Mouse (Mus musculus): ENCODE data around the gene Sgms2. TPM values are rescaled to one million over a fixed set of nuclear protein-coding genes. Genes with fewer than 3 reads are reported as not detected.

Gene Sgms2
- total RNA-seq, 2 experiments from 2014 or later: 1.4 to 3.1 TPM

DNA sequence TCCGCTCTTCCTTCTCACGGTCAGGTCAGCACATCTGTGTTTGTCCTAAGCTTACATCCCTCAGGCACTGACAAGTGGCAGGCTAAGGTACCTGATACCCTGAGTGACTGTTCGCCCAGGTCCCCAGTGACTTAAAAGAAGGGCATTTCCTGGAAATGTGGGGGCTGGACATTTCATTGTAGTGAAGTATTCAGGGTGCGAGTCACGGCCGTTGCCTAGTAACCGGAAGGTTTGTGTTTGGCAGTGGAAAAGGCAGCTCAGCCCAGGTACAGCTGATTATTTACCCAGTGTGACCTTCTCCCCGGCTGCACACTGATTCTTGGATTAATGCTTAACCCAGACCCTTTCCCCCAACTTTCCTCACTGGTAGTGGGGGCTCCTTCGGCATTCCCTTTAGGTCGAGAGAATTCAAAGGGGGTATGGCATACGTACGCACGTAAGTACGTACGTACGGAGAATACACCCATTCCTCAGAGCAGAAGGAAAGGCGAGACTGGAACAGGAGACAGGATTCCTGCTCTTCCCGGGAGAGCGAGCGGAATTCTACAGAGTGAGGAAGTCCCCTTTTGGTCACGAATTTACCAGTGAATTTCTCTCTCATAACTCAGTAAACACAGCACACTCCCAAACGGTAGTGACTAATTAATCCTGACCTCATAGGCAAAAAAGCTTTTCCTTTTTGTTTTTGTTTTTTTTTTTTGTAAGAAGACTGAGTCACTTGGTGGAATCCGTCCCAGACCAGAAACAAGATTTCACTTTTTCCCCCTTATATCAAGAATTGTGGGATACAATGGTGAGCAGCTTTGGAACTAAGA is 126.4 kb downstream of the Sgms2 start:
- peak overlapping the region; percentile 15; the same call in 1 of the 2 replicates for H3K4me3 ChIP-seq
- no peak for TF ChIP-seq CTCF (conservative IDR thresholded peaks at IDR 0.05)
- peak overlapping the region; percentile 48; the same call in 1 of the 2 replicates for H3K27ac ChIP-seq
- DNase-seq (ENCODE audit: low spot score in 2 of 2): no peak

DNA sequence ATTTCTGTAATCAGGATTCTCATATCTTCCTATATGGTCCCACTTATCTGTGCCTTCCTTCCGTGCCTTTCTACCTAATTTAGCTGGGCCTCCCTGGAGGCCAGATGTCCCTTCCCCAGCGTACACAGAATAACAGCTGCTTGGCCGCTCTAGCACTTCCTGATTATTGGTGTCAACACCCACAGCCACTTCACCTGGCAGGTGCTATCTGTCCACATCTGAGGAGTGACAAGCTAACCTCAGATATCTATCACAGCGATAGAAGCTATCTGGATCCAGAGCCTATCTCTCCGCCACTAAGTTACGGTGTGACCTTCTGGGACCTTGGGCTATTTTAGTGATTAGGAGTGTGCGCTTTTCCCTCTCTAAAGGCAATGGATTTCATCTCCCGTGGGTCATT is 127.0 kb downstream of the Sgms2 start:
- H3K27ac ChIP-seq: peak overlapping the region; percentile 48; the same call in 1 of the 2 replicates
- DNase-seq (ENCODE audit: low spot score in 2 of 2): no peak
- TF ChIP-seq CTCF (conservative IDR thresholded peaks at IDR 0.05): no peak
- H3K4me3 ChIP-seq: no peak overlapping the region

DNA sequence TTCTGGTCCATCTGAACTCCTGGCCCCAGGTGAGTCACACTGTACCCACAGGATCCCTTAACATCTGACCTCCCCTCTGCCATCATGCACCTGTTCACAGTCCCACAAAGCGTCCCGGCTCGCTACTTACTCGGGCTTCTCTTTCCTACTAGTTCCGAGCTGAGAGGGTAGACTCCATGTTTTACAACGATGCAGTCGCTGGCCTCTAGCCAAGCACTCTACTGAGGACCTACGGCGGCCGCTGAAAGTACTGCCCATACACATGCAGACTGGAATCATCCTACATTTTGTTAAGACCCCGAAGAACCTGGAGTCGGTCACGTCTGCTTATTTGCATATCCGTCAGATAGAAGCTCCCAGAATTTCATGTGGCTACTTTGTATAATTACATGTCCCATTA is 127.6 kb downstream of the Sgms2 start:
- H3K4me3 ChIP-seq: no peak overlapping the region
- TF ChIP-seq CTCF (conservative IDR thresholded peaks at IDR 0.05): no peak
- no peak for DNase-seq (ENCODE audit: low spot score in 2 of 2)
- H3K27ac ChIP-seq: no peak overlapping the region

DNA sequence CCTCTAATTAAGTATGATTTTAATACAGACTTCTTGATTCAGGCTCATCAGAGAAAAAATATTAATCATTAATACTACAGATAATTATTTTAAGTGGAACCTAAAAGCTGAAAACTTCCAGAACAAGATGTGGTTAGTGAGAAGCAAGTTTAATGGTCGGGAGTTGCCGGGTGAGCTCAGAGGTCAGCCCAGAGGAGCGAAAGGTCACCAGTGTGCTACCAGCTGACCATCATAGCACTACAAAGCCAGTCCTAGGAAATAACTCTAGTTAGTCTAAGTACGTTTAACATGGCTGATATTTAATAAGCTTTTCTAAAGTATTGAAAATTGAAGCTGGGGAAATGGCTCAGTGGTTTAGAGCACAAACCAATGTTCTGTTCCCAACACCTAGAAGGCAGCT is 129.3 kb downstream of the Sgms2 start:
- no peak for TF ChIP-seq CTCF (conservative IDR thresholded peaks at IDR 0.05)
- Histone ChIP-seq H3K4me3 (no peak overlapping the region), H3K27ac (no peak overlapping the region)
- no peak for DNase-seq (ENCODE audit: low spot score in 2 of 2)

DNA sequence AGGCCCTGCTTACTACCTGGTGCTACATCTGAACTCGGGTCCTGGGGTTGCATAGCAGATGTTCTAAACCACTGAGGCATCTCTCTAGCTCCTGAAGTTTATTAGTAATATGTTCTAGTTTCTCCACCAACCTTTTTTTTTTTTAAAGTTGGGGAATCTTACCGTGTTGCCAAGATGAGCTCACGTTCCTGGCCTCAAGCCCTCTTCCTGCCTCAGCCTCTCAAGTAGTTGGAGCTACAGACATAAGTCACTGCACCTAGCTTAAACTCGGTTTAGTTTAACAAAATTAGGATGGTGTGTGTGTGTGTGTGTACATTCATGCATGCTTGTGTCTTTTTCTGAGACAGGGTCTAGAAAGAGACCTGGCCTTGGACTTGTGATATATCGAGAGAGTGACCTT is 132.2 kb downstream of the Sgms2 start:
- no peak for DNase-seq (ENCODE audit: low spot score in 2 of 2)
- H3K27ac ChIP-seq: no peak overlapping the region
- no peak for TF ChIP-seq CTCF (conservative IDR thresholded peaks at IDR 0.05)
- H3K4me3 ChIP-seq: no peak overlapping the region

DNA sequence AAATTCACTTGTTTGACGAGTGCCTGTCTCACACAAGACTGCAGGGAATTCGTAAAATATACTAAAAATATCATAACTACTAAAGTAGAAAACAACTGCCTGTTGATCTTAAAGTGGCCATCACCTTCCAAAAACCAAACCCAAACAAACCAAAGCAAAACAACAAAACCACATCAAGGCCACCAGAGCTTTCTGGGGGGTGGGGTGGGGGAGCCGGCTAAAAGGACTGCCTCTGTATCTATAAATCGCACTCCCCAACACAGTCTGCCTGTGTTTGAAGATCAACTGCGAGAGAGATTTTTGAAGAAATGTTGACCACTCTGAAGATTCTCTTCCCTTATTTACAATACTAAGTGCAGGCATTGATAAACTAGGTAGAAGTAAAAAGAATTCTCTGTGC is 133.0 kb downstream of the Sgms2 start:
- TF ChIP-seq CTCF (conservative IDR thresholded peaks at IDR 0.05): no peak
- Histone ChIP-seq H3K4me3 (no peak overlapping the region), H3K27ac (no peak overlapping the region)
- DNase-seq (ENCODE audit: low spot score in 2 of 2): no peak

DNA sequence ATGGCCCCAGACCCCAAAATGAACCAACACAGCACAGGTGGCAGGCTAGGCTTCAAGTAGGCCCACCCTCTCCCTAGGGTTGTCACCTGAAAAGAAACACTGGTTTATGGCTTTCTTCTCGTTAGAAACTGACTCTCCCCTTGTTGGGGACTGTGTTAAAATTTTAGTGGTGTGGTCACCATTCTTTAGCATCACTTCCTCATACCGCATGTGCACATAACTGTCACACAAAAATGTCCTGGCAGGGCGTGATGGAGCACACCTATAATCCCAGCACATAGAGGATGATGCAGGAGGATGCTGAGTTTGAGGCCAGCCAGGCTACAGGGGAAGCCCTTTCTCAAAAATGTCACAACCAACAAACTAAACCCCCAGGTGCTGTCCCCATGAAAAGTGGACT is 133.6 kb downstream of the Sgms2 start:
- Histone ChIP-seq H3K4me3 (no peak overlapping the region), H3K27ac (no peak overlapping the region)
- no peak for DNase-seq (ENCODE audit: low spot score in 2 of 2)
- no peak for TF ChIP-seq CTCF (conservative IDR thresholded peaks at IDR 0.05)

DNA sequence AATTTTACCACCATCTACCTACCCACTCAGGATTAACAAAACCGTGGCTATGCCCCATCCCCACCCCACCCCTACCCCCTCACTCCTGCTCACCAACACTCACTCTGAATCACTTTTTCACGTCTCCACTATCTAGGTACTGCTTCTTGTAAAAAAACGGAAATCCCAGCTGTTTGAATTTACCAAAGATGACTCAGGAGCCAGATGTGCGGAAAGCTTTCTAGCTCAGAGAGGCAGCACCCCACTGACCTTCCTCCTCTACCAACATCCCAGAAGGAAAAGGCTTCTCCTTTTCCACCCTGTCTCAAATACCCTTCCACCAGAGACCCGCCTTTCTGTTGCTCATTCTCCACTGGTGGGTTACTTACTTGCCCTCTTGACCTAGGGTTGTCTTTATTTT is 135.2 kb downstream of the Sgms2 start:
- Histone ChIP-seq H3K4me3 (no peak overlapping the region), H3K27ac (no peak overlapping the region)
- DNase-seq (ENCODE audit: low spot score in 2 of 2): no peak
- TF ChIP-seq CTCF (conservative IDR thresholded peaks at IDR 0.05): no peak

DNA sequence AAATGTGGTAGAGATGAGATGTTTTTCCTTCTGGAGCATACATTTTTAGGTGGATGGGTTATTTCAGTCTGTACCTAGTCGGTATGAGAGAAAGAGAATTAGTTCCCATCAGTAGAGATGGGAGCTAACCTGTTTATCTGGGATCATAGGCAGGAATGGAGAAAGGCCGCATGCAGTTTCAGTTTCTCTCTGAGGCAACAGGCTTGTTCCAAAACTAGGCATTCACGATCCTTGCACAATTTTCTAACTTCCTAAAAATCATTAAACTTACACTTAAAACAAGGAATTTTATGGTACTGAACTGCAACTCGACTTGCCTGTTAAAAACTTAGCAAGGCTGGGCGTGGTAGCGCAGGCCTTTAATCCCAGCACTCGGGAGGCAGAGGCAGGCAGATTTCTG is 140.7 kb downstream of the Sgms2 start:
- TF ChIP-seq CTCF (conservative IDR thresholded peaks at IDR 0.05): no peak
- Histone ChIP-seq H3K4me3 (no peak overlapping the region), H3K27ac (no peak overlapping the region)
- DNase-seq (ENCODE audit: low spot score in 2 of 2): no peak

DNA sequence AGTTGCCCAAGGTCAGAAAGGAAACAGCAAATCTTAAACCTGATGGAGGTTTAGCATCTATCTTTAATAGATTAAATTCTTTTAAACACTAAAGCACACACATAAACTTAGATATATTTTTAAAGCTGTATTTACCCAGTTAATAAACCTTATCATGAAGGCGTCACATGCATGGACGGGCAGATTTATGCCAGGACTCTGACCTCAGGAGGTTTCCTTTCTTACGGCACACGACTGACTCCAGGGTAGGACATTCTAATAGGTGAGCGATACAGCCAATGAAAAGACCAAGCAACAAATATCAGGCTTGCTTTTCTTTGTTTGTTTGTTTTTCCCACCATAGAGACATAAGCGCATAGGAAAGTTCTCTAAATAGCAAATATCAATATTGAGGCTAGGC is 142.2 kb downstream of the Sgms2 start:
- H3K27ac ChIP-seq: no peak overlapping the region
- H3K4me3 ChIP-seq: no peak overlapping the region
- no peak for TF ChIP-seq CTCF (conservative IDR thresholded peaks at IDR 0.05)
- no peak for DNase-seq (ENCODE audit: low spot score in 2 of 2)

DNA sequence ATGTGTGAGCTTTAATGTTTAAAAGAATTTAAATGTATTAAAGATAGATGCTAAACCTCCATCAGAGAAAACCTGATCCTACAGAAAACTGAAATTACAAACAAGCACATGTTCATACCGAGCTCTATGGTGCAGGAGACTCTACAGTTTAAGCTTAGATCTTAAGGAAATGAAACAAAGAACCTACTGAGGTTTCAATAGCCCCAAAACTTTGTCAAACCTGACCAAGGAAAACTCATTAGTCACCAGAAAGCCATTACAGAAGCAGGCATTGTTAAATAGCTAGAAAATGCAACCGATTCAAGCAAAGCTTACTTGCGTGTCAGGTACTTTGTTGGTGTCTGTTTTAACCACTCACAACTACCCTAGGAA is 142.6 kb downstream of the Sgms2 start:
- no peak for DNase-seq (ENCODE audit: low spot score in 2 of 2)
- Histone ChIP-seq H3K27ac (no peak overlapping the region), H3K4me3 (no peak overlapping the region)
- TF ChIP-seq CTCF (conservative IDR thresholded peaks at IDR 0.05): no peak

DNA sequence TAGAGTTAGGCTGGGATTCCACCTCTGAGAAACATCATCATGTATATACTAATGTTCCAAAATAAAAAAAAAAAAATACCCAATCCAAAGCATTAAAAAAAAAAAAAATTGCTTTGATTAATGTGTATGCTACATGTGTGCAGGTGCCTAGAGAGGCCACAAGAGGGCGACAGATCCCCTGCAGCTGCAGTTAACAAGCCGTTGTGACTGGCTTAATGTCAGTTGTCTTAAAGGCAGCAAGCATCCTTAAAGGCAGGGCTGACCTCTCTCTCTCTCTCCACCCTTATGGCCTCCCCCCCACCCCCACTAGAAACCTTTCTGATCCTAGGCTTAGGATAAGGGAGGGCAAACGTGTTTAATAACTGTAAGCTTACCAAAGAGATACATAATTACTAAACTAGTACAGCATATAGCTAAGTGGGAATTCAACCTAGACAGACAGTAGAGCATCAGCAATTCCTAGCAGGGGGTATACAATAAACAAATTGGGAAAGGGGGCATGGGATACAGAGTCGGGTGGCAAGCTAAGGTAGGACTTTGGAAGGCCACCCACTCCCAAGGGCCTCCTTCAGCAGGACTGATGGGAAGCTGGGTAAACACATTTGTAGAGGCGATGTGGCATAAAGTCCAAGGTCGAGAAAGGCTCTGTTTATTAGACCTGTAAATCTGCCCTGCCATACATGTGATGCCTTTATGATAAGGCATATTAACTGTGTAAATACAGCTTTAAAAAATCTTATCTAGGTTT is 143.2 kb downstream of the Sgms2 start:
- no peak for DNase-seq (ENCODE audit: low spot score in 2 of 2)
- no peak overlapping the region for H3K27ac ChIP-seq
- peak; percentile 72 for TF ChIP-seq CTCF (conservative IDR thresholded peaks at IDR 0.05)
- H3K4me3 ChIP-seq: no peak overlapping the region

DNA sequence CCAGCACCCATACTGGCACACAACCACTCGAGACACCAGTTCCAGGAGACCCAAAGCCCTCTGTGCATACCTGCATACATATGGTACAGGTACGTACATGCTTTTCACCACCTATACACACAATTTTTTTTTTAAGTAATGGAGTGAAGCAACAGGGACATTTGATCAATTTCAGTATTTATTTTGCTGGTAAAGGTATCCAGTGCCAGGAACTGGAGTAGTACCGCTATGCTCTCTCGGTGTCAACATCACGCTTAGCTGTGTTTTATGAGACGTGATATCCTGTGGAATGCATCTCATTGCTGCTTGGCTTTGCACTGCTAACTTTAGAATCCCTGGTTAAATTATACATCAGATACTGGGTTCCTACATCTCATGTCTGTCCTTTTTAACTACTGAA is 145.3 kb downstream of the Sgms2 start:
- Histone ChIP-seq H3K27ac (no peak overlapping the region), H3K4me3 (no peak overlapping the region)
- DNase-seq (ENCODE audit: low spot score in 2 of 2): no peak
- TF ChIP-seq CTCF (conservative IDR thresholded peaks at IDR 0.05): no peak

DNA sequence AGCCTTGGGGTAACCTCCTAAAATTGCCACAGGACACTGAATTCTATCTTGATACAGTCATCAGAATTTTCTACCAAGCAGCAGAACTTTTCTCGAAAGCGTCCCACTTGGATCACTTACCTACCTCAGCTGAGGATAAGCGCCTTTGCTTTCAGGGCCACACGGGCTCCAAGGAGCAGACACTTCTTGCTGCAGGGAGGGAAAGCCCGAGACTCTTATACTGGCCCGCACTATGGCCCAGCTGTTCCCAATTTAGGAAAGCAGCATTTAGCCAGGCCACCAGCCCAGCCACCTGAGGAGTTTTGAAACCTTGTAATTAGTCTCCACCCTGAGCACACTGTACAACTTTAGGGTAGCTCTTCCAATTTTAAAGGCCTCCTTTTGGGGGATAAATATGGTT is 147.9 kb downstream of the Sgms2 start:
- no peak for DNase-seq (ENCODE audit: low spot score in 2 of 2)
- TF ChIP-seq CTCF (conservative IDR thresholded peaks at IDR 0.05): no peak
- no peak overlapping the region for H3K27ac ChIP-seq
- H3K4me3 ChIP-seq: no peak overlapping the region
